Mouse (Mus musculus) lung, embryonic 16.5 days (tissue): Measurements from ENCODE around the gene Kcna10. TPM values are rescaled to one million over a fixed set of nuclear protein-coding genes. Genes with fewer than 3 reads are reported as not detected.
A peak's percentile ranks its signal among the peaks of the same experiment; 100 is the strongest.

Experiments used
- ATAC-seq: fragments of 200-750 bp; cut with Nextera tagmentation; 2 replicates; pipeline ENCODE4 v1.8.0; 2017; ENCODE audit warnings: low read depth, mild to moderate bottlenecking, moderate library complexity
- H3K27ac ChIP-seq: fragments of 300-500 bp; sonication (generic); 2 replicates; pipeline ENCODE4 v1.5.1; 2014; ENCODE audit warnings: mild to moderate bottlenecking, control low read depth, low read length
- H3K27me3 ChIP-seq: fragments of 300-500 bp; sonication (generic); 2 replicates; pipeline ENCODE4 v1.6.1; 2014; ENCODE audit warnings: low read depth, low read length, mixed read lengths; ENCODE audit not compliant: control insufficient read depth, insufficient read depth
- H3K36me3 ChIP-seq: fragments of 300-500 bp; sonication (generic); 2 replicates; pipeline ENCODE4 v1.6.1; 2014; ENCODE audit warnings: low read length; ENCODE audit not compliant: control insufficient read depth, insufficient read depth
- H3K4me1 ChIP-seq: fragments of 300-500 bp; sonication (generic); replicated peaks from 2 replicates; pipeline ENCODE4 v1.6.1; 2014; ENCODE audit warnings: low read length, mixed read lengths; ENCODE audit not compliant: control insufficient read depth, insufficient read depth
- H3K4me2 ChIP-seq: fragments of 300-500 bp; sonication (generic); 2 replicates; pipeline ENCODE4 v1.6.1; 2014; ENCODE audit warnings: low read depth, low read length, control low read depth
- H3K4me3 ChIP-seq: fragments of 300-500 bp; sonication (generic); 2 replicates; pipeline ENCODE4 v1.5.1; 2014; ENCODE audit warnings: mild to moderate bottlenecking, low read length, control low read depth
- H3K9ac ChIP-seq: fragments of 300-500 bp; sonication (generic); 2 replicates; pipeline ENCODE4 v1.6.1; 2014; ENCODE audit warnings: low read length, control low read depth
- H3K9me3 ChIP-seq: fragments of 300-500 bp; sonication (generic); 2 replicates; pipeline ENCODE4 v1.6.1; 2016; ENCODE audit warnings: low read length; ENCODE audit not compliant: control insufficient read depth
- WGBS: fragments of 180-500 bp; shearing (Covaris S2); extraction: QIAGEN DNeasy Blood & Tissue Kit; methylation state at CpG from one replicate; pipeline ENCODE4 v1.1.7; 2014; 5-methylcytosine and 5-hydroxymethylcytosine counted together
- polyA plus RNA-seq: library from polyadenylated mRNA; unstranded; fragments of >200 nt; fragmentation: Nextera tagmentation; extraction: Ambion mirVana; gene quantifications from 2 replicates; pipeline ENCODE4 v1.2.1, GENCODE M21; 2015

Kcna10 gene
- polyA plus RNA-seq, 1 experiment from 2014 or later = not detected

- Histone ChIP-seq H3K9ac (no peak overlapping the region), H3K4me3 (no peak overlapping the region), H3K27ac (no peak overlapping the region), H3K9me3 (no peaks in the 10 kb centered on the region), H3K27me3 (no peaks in the 10 kb centered on the region), H3K4me1 (peaks cover 3% of the 10 kb centered on the region), H3K36me3 (no peaks in the 10 kb centered on the region), H3K4me2 (no peak overlapping the region)
- ATAC-seq = no peak
- 72% methylated on average over 4 of the region's 4 CpGs for WGBS
Observed at GRCm38 (mm10) chr3:107231202-107231601, 48.3 kb downstream of the Kcna10 start.

- no peak overlapping the region for H3K27ac ChIP-seq
- H3K9me3 ChIP-seq = no peaks in the 10 kb centered on the region
- peak; percentile 32; the same call in 1 of the 2 replicates for ATAC-seq
- no peak overlapping the region for H3K9ac ChIP-seq
- H3K36me3 ChIP-seq = no peaks in the 10 kb centered on the region
- H3K4me3 ChIP-seq = no peak overlapping the region
- no peak overlapping the region for H3K4me2 ChIP-seq
- 6% methylated on average over 11 of the region's 11 CpGs for WGBS
- no peaks in the 10 kb centered on the region for H3K27me3 ChIP-seq
- peaks cover 3% of the 10 kb centered on the region for H3K4me1 ChIP-seq
Observed at GRCm38 (mm10) chr3:107233351-107233813, 50.5 kb downstream of the Kcna10 start.

DNA sequence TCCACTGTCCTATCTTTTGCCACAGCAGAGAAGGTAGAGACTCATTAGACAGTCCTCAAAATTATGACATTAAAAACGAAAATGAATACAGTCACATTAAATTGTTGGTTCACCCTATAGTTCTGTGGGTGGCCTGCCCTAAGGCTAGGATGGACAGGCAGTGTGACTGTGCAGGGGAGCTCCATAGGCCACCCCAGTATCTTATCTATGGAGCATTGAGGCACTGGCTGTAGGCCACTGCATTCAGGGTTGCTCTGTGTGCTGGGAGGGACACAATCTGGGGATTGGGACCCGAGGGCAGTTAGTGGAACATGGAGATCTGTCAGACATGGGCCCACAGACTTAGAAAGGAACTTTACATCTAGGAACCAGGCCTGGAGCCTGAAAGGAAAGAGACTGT lies 51.1 kb downstream of the Kcna10 start:
- 21% methylated on average over 2 of the region's 2 CpGs for WGBS
- Histone ChIP-seq H3K36me3 (no peaks in the 10 kb centered on the region), H3K4me2 (no peak overlapping the region), H3K4me1 (peaks cover 3% of the 10 kb centered on the region), H3K9ac (no peak overlapping the region), H3K9me3 (no peaks in the 10 kb centered on the region), H3K27ac (no peak overlapping the region), H3K4me3 (no peak overlapping the region), H3K27me3 (no peaks in the 10 kb centered on the region)
- no peak for ATAC-seq

GRCm38 (mm10) chr3:107238051-107238450 lies 55.2 kb downstream of the Kcna10 start:
- WGBS = 50% methylated on average over 2 of the region's 2 CpGs
- ATAC-seq = no peak

GRCm38 (mm10) chr3:107238471-107238980 lies 55.7 kb downstream of the Kcna10 start:
- WGBS = 79% methylated on average over 8 of the region's 8 CpGs

More at GRCm38 (mm10) chr3:107238051-107238450, 55.2 kb downstream of the Kcna10 start:
- Histone ChIP-seq H3K36me3 (no peaks in the 10 kb centered on the region), H3K27ac (no peak overlapping the region), H3K27me3 (no peaks in the 10 kb centered on the region), H3K9me3 (no peaks in the 10 kb centered on the region), H3K4me2 (no peak overlapping the region), H3K9ac (no peak overlapping the region), H3K4me3 (no peak overlapping the region), H3K4me1 (no peaks in the 10 kb centered on the region)

GRCm38 (mm10) chr3:107239607-107240006 lies 56.8 kb downstream of the Kcna10 start, which contains the start of gene Prok1:
Prok1 (minus strand) TSS chr3:107239707.
- H3K4me2 ChIP-seq = no peak within 1 kb of the TSS
- H3K27ac ChIP-seq = no peak within 1 kb of the TSS
- no peaks in the 10 kb centered on the region for H3K36me3 ChIP-seq
- no peaks in the 10 kb centered on the region for H3K27me3 ChIP-seq
- no peaks in the 10 kb centered on the region for H3K9me3 ChIP-seq
- 89% methylated on average over 9 of the region's 9 CpGs for WGBS
- no peak within 1 kb of the TSS for H3K9ac ChIP-seq
- no peak for ATAC-seq
- no peak within 1 kb of the TSS for H3K4me3 ChIP-seq
- H3K4me1 ChIP-seq = no peaks in the 10 kb centered on the region

More at GRCm38 (mm10) chr3:107238471-107238980, 55.7 kb downstream of the Kcna10 start:
- no peaks in the 10 kb centered on the region for H3K27me3 ChIP-seq
- H3K9ac ChIP-seq = no peak overlapping the region
- H3K27ac ChIP-seq = no peak overlapping the region
- no peaks in the 10 kb centered on the region for H3K9me3 ChIP-seq
- H3K36me3 ChIP-seq = no peaks in the 10 kb centered on the region
- no peak overlapping the region for H3K4me2 ChIP-seq
- ATAC-seq = no peak
- no peaks in the 10 kb centered on the region for H3K4me1 ChIP-seq
- no peak overlapping the region for H3K4me3 ChIP-seq

DNA sequence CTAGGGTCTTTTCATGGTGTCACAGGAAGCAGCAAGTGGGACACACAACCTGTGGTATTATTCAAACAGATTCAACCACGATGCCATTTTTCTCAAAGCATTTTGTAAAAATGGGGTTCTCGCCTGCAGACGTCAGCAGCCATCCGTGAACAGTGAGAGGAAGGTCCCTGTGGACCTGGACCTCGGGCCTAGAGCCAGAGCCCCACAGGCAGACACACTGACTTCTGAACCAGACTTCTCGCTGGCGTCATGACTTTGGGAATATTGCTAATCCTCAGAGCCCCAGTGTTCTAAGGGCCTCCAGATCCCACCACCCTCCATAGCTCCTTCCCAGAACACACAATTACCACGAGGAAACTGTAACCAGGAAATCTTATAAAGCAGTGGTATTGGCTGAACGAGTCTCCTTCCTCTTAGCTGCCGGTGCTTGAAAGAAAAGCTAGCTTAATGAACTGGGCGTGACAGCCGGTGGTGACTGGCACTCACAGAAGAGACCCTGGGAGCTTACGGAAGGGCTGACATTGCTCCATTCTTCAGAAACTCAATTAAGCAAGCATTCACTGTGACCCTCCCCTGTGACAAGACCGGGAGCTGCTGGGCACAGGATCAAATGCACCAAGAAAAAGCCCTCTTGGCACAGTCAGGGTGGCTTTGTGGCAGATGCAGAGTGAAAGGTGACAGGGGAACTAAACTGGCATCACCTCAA lies 58.7 kb downstream of the Kcna10 start:
- no peaks in the 10 kb centered on the region for H3K9me3 ChIP-seq
- no peaks in the 10 kb centered on the region for H3K27me3 ChIP-seq
- 50% methylated on average over 14 of the region's 14 CpGs for WGBS
- H3K4me2 ChIP-seq = no peak overlapping the region
- no peaks in the 10 kb centered on the region for H3K36me3 ChIP-seq
- no peak for ATAC-seq
- H3K4me1 ChIP-seq = no peaks in the 10 kb centered on the region
- no peak overlapping the region for H3K27ac ChIP-seq
- no peak overlapping the region for H3K4me3 ChIP-seq
- no peak overlapping the region for H3K9ac ChIP-seq

Other genes with a start within 250 kb of the Kcna10 start
- 1.7 and 1.9 TPM in 2 replicates for gene Kcna3, start 146.9 kb upstream of the Kcna10 start, polyA plus RNA-seq
- gene Kcna2, start 81.9 kb upstream of the Kcna10 start, polyA plus RNA-seq = 0.72 and 0.80 TPM in 2 replicates
- 45.5 and 47.6 TPM in 2 replicates for gene Cym, start 38.7 kb downstream of the Kcna10 start, polyA plus RNA-seq
- 0.24 and 0.47 TPM in 2 replicates for gene A630076J17Rik, start 47.6 kb downstream of the Kcna10 start, polyA plus RNA-seq
- not detected in 2 replicates for gene Prok1, start 56.7 kb downstream of the Kcna10 start, polyA plus RNA-seq
- 189 and 196 TPM in 2 replicates for gene Lamtor5, start 95.8 kb downstream of the Kcna10 start, polyA plus RNA-seq
- 2.1 and 2.3 TPM in 2 replicates for gene Slc16a4, start 108.2 kb downstream of the Kcna10 start, polyA plus RNA-seq
- 13.8 and 15.7 TPM in 2 replicates for gene Rbm15, start 150.6 kb downstream of the Kcna10 start, polyA plus RNA-seq